Mouse (Mus musculus) brain, adult 10 weeks (tissue): Measurements from ENCODE around the gene A030003K21Rik. TPM values are rescaled to one million over a fixed set of nuclear protein-coding genes. Genes with fewer than 3 reads are reported as not detected.

Experiments
- polyA plus RNA-seq: library from polyadenylated mRNA; stranded (reverse); fragments of 350-450 nt; fragmentation: Illumina TruSeq; extraction: RNeasy Lipid Tissue Mini Kit (QIAGEN cat#74804); gene quantifications from one replicate; pipeline ENCODE4 v1.2.3, GENCODE M21; 2015; ENCODE audit warnings: low read depth, low replicate concordance

The A030003K21Rik gene
- not detected for polyA plus RNA-seq

GRCm38 (mm10) chr1:82943295-82943694, at the start of gene A030003K21Rik:
Gene A030003K21Rik, minus strand, starts transcription at chr1:82943388.

DNA sequence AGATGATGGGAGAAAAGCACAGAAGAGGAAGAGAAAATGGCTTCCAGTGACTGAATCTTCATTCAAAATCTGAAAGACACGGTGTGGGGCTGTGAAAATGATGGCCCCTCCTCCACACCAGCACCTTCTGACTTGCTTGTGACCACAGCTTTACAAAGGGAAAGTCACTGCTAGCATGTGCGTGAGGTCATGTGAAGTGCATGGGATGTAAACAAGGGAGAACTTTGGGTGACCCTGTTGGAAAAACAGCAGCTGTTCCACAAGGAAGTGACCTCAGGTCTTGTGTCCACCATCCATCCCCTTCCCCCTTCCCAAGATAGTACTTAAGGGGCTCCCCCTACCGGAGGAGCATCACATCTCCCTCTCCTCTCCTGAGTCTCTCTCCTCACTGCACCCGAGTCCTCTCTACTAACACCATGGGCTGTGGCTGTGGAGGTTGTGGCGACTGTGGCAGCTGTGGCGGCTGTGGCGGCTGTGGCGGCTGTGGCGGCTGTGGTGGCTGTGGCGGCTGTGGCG, 16.7 kb upstream of the A030003K21Rik start, which contains the start of gene Gm47955:
Gene Gm47955 (plus strand): TSS at position 417 of the 516 bp plus-strand sequence.

DNA sequence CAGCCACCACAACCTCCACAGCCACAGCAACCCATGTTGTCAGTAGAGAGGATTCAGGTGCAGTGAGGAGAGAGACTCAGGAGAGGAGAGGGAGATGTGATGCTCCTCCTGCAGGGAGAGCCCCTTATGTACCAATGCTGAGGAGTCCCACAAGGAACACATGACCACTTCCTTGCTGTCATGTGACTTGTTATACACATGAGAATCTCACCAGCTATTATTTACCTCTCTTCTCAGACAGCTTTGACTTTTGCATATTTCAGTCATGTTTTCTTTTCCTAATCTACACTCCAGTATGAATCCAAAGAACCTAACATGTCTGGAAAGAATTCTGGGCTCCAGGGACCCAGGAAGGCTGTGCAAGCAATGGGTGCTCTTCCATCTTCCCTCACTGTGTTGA, 12.7 kb upstream of the A030003K21Rik start, which contains the start of gene Gm7544:
Gene Gm7544 (minus strand): TSS at position 101 of the 400 bp plus-strand sequence.

DNA sequence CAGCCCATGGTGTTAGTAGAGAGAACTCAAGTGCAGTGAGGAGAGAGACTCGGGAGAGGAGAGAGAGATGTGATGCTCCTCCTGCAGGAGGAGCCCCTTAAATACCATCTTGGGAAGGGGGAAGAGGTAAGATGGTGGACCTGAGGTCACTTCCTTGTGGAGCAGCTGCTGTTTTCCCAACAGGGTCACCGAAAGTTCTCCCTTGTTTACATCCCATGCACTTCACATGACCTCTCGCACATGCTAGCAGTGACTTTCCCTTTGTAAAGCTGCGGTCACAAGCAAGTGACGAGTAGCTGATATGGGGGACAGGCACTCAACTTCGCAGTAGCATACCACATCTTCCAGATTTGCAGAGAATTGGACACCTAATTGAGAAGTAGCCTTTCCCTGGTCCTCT, 11.9 kb downstream of the A030003K21Rik start, which contains the start of gene Gm6217:
Gene Gm6217 (minus strand): TSS at position 74 of the 400 bp plus-strand sequence.

GRCm38 (mm10) chr1:82924650-82925049, 18.5 kb downstream of the A030003K21Rik start, which contains the start of gene A030014E15Rik:
Gene A030014E15Rik, plus strand, starts transcription at chr1:82924917.

GRCm38 (mm10) chr1:82913025-82913424, 30.2 kb downstream of the A030003K21Rik start, which contains the start of gene A030005L19Rik:
Gene A030005L19Rik, plus strand, starts transcription at chr1:82913325.

Other genes starting within 250 kb of the A030003K21Rik start
- 446 TPM for gene Mff, start 218.5 kb downstream of the A030003K21Rik start, polyA plus RNA-seq
- not detected for gene Tm4sf20, start 174.9 kb downstream of the A030003K21Rik start, polyA plus RNA-seq
- gene Gm47791, start 172.1 kb downstream of the A030003K21Rik start, polyA plus RNA-seq, result not detected
- gene Agfg1, start 103.9 kb downstream of the A030003K21Rik start, polyA plus RNA-seq, result 54.0 TPM
- not detected for gene A030005L19Rik, start 30.1 kb downstream of the A030003K21Rik start, polyA plus RNA-seq
- gene A030014E15Rik, start 18.5 kb downstream of the A030003K21Rik start, polyA plus RNA-seq, result not detected
- gene Gm6217, start 12.0 kb downstream of the A030003K21Rik start, polyA plus RNA-seq, result not detected
- not detected for gene Gm7544, start 12.6 kb upstream of the A030003K21Rik start, polyA plus RNA-seq
- not detected for gene Gm47955, start 16.9 kb upstream of the A030003K21Rik start, polyA plus RNA-seq
- not detected for gene Gm47959, start 57.2 kb upstream of the A030003K21Rik start, polyA plus RNA-seq
- 3.9 TPM for gene Slc19a3, start 95.1 kb upstream of the A030003K21Rik start, polyA plus RNA-seq
- not detected for gene Krtap28-10, start 99.1 kb upstream of the A030003K21Rik start, polyA plus RNA-seq
- gene Gm47969, start 101.5 kb upstream of the A030003K21Rik start, polyA plus RNA-seq, result not detected
- gene A030005K14Rik, start 116.0 kb upstream of the A030003K21Rik start, polyA plus RNA-seq, result not detected
- gene Krtap28-13, start 117.5 kb upstream of the A030003K21Rik start, polyA plus RNA-seq, result not detected
- gene Ccl20, start 173.4 kb upstream of the A030003K21Rik start, polyA plus RNA-seq, result not detected
- 1.00 TPM for gene Daw1, start 216.4 kb upstream of the A030003K21Rik start, polyA plus RNA-seq